Mouse (Mus musculus) myocyte (in vitro differentiated cells): ENCODE results near the gene Cdk17.

ENCODE experiments used
- CEBPB ChIP-seq: IDR thresholded peaks from 2 replicates; pipeline ENCODE4 v1.6.1; 2011; ENCODE audit warnings: mild to moderate bottlenecking, moderate library complexity; ENCODE audit not compliant: poor library complexity, insufficient read depth, severe bottlenecking
- MAX ChIP-seq: IDR thresholded peaks from one replicate; pipeline ENCODE4 v1.6.1; 2011; ENCODE audit warnings: low read depth, mild to moderate bottlenecking, control low read depth
- MYOD1 ChIP-seq, 3 experiments: IDR thresholded peaks; one replicate each; pipeline ENCODE4 v1.6.1; 2011; ENCODE audit warnings: control low read depth in 2 of 3, low read depth in 2 of 3, mild to moderate bottlenecking in 2 of 3, moderate library complexity in 1 of 3; ENCODE audit not compliant: insufficient read length in 2 of 3, control insufficient read depth in 1 of 3
- MYOG ChIP-seq, 3 experiments: IDR thresholded peaks; one replicate each; pipeline ENCODE4 v1.6.1; 2011; ENCODE audit warnings: control low read depth in 2 of 3, low read depth in 2 of 3, mild to moderate bottlenecking in 2 of 3; ENCODE audit not compliant: insufficient read length in 2 of 3, control insufficient read depth in 1 of 3, insufficient read depth in 1 of 3
- POLR2A ChIP-seq: IDR thresholded peaks from one replicate; pipeline ENCODE4 v1.6.1; 2011; ENCODE audit warnings: low read depth, mild to moderate bottlenecking, control low read depth, moderate library complexity; ENCODE audit not compliant: insufficient read length
- POLR2AphosphoS2 ChIP-seq: IDR thresholded peaks from one replicate; pipeline ENCODE4 v1.6.1; 2011; ENCODE audit warnings: low read depth, control low read depth; ENCODE audit not compliant: insufficient read length
- REST ChIP-seq: IDR thresholded peaks from one replicate; pipeline ENCODE4 v1.6.1; 2011; ENCODE audit warnings: mild to moderate bottlenecking, control low read depth, moderate library complexity; ENCODE audit not compliant: insufficient read depth, insufficient read length
- TCF12 ChIP-seq: IDR thresholded peaks from one replicate; pipeline ENCODE4 v1.6.1; 2011; ENCODE audit warnings: mild to moderate bottlenecking, control low read depth; ENCODE audit not compliant: poor library complexity, insufficient read depth, severe bottlenecking
- TCF3 ChIP-seq: IDR thresholded peaks from one replicate; pipeline ENCODE4 v1.6.1; 2011; ENCODE audit warnings: low read depth, control low read depth; ENCODE audit not compliant: insufficient read length

- TF ChIP-seq POLR2A = no peak
- no peak for TF ChIP-seq MYOD1 (IDR thresholded peaks at IDR 0.05; ENCODE audit: control insufficient read depth in 1 of 3, insufficient read length in 2 of 3, low read depth in 2 of 3)
- no peak for TF ChIP-seq TCF3
- TF ChIP-seq MAX = no peak
- TF ChIP-seq REST = no peak
- no peak for TF ChIP-seq MYOG (IDR thresholded peaks at IDR 0.05; ENCODE audit: control insufficient read depth in 1 of 3, insufficient read depth in 1 of 3, insufficient read length in 2 of 3, low read depth in 2 of 3)
- no peak for TF ChIP-seq POLR2AphosphoS2
- no peak for TF ChIP-seq TCF12
- TF ChIP-seq CEBPB = no peak
Measured at GRCm38 (mm10) chr10:93113968-93114367, 46.7 kb upstream of the Cdk17 start.
